Mouse (Mus musculus) myocyte (in vitro differentiated cells): ENCODE measurements around the gene Azgp1.

Experiments used
- MAX ChIP-seq: IDR thresholded peaks from one replicate; pipeline ENCODE4 v1.6.1; 2011; ENCODE audit warnings: low read depth, mild to moderate bottlenecking, control low read depth
- MYOD1 ChIP-seq, 3 experiments: IDR thresholded peaks; one replicate each; pipeline ENCODE4 v1.6.1; 2011; ENCODE audit warnings: control low read depth in 2 of 3, low read depth in 2 of 3, mild to moderate bottlenecking in 2 of 3, moderate library complexity in 1 of 3; ENCODE audit not compliant: insufficient read length in 2 of 3, control insufficient read depth in 1 of 3
- MYOG ChIP-seq, 3 experiments: IDR thresholded peaks; one replicate each; pipeline ENCODE4 v1.6.1; 2011; ENCODE audit warnings: control low read depth in 2 of 3, low read depth in 2 of 3, mild to moderate bottlenecking in 2 of 3; ENCODE audit not compliant: insufficient read length in 2 of 3, control insufficient read depth in 1 of 3, insufficient read depth in 1 of 3
- POLR2A ChIP-seq: IDR thresholded peaks from one replicate; pipeline ENCODE4 v1.6.1; 2011; ENCODE audit warnings: low read depth, mild to moderate bottlenecking, control low read depth, moderate library complexity; ENCODE audit not compliant: insufficient read length
- REST ChIP-seq: IDR thresholded peaks from one replicate; pipeline ENCODE4 v1.6.1; 2011; ENCODE audit warnings: mild to moderate bottlenecking, control low read depth, moderate library complexity; ENCODE audit not compliant: insufficient read depth, insufficient read length
- TCF12 ChIP-seq: IDR thresholded peaks from one replicate; pipeline ENCODE4 v1.6.1; 2011; ENCODE audit warnings: mild to moderate bottlenecking, control low read depth; ENCODE audit not compliant: poor library complexity, insufficient read depth, severe bottlenecking
- TCF3 ChIP-seq: IDR thresholded peaks from one replicate; pipeline ENCODE4 v1.6.1; 2011; ENCODE audit warnings: low read depth, control low read depth; ENCODE audit not compliant: insufficient read length
- USF1 ChIP-seq: IDR thresholded peaks from one replicate; pipeline ENCODE4 v1.6.1; 2011; ENCODE audit warnings: low read depth, mild to moderate bottlenecking, control low read depth, moderate library complexity

DNA sequence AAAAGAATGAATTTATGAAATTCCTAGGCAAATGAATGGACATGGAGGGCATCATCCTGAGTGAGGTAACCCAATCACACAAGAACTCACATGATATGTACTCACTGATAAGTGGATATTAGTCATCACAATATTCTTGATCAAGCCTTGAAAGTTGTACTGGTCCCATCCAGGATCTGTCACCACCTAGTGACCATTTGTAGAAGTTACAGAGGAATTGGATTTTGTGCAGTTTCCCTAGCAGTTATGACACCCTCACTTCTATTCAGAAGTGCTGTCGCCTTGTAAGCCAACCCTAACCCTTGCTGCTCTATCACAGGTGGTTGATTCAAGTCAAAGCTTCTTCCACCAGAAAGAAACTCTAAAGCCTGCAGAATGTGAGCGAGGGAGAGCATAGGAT is 8.2 kb upstream of the Azgp1 start:
- TF ChIP-seq POLR2A (no peak), REST (no peak), MYOD1 (IDR thresholded peaks at IDR 0.05; ENCODE audit: control insufficient read depth in 1 of 3, insufficient read length in 2 of 3, low read depth in 2 of 3) (no peak), TCF12 (no peak), USF1 (no peak), TCF3 (no peak), MYOG (IDR thresholded peaks at IDR 0.05; ENCODE audit: control insufficient read depth in 1 of 3, insufficient read depth in 1 of 3, insufficient read length in 2 of 3, low read depth in 2 of 3) (no peak), MAX (no peak)
